Mouse (Mus musculus) CH12.LX (cell line): Measurements from ENCODE around the gene Scml2.

Experiments
- CTCF ChIP-seq, 2 experiments: IDR thresholded peaks in 1 of 2; conservative IDR thresholded peaks in 1 of 2; 2 replicates each; pipeline ENCODE4 v1.5.1; 2011 to 2012; ENCODE audit warnings: low read depth in 2 of 2, low read length in 2 of 2, improper control_type of control experiment in 1 of 2, inconsistent platforms in 1 of 2, mild to moderate bottlenecking in 1 of 2, moderate library complexity in 1 of 2
- GABPA ChIP-seq: IDR thresholded peaks from 2 replicates; pipeline ENCODE4 v1.6.1; 2012; ENCODE audit warnings: low read depth, low read length, improper control_type of control experiment, inconsistent platforms; ENCODE audit not compliant: insufficient replicate concordance
- POLR2AphosphoS2 ChIP-seq: IDR thresholded peaks from 2 replicates; pipeline ENCODE4 v1.6.1; 2011; ENCODE audit warnings: low read depth, low read length, improper control_type of control experiment
- SIN3A ChIP-seq: IDR thresholded peaks from 2 replicates; pipeline ENCODE4 v1.6.1; 2012; ENCODE audit warnings: low read length, improper control_type of control experiment, inconsistent platforms
- USF1 ChIP-seq: IDR thresholded peaks from 2 replicates; pipeline ENCODE4 v1.6.1; 2014; ENCODE audit warnings: low read depth, mild to moderate bottlenecking, inconsistent platforms, low read length, improper control_type of control experiment

DNA sequence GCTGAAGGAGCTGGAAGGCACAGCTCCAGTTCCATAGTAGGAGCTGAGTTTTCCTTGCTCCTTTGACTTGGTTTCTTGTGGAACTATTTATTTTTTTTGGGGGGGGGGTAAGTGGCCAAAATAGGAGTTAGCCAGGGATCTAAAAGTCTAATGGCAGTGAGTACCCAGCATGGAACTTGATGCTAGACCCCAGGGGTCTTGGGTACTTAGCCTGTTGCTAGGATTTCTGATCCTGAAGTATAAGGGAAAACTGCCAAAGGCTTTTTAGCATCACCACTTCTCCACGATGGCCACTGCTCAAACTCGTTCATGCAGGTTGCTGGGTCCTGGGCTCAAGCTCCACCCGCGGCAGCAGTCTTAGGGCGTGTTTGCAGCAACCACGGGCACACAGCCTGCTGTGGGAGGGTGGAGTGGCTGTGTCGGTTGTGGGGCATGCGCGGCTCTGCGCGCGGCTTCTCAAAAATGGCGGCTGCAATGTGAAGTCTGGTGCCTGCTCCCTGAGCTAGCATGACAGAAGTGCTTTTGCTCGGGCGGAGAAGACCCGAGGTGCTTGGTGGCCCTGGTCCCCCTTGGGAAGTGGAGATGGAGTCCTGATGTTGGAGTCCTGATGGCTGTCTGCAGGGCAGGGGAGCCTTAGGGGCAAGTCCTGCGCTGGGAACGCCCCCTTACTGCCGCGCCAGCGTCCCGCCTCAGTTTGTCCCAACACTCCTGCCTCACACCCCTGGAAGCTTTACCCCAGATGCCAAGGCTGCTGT lies 45.5 kb downstream of the Scml2 start:
- TF ChIP-seq USF1 (no peak), CTCF (conservative IDR thresholded peaks at IDR 0.05 in 1 of 2, IDR thresholded peaks at IDR 0.05 in 1 of 2; ENCODE audit: low read depth in 2 of 2, low read length in 2 of 2) (no peak), SIN3A (no peak), GABPA (no peak), POLR2AphosphoS2 (no peak)
